Mouse (Mus musculus) lung, embryonic 15.5 days (tissue): ENCODE data around the gene Raver2. TPM values are rescaled to one million over a fixed set of nuclear protein-coding genes. Genes with fewer than 3 reads are reported as not detected.

Source experiments
- ATAC-seq: fragments of 200-750 bp; cut with Nextera tagmentation; 2 replicates; pipeline ENCODE4 v1.8.0; 2017; ENCODE audit warnings: moderate number of reproducible peaks, borderline replicate concordance; ENCODE audit not compliant: low FRiP score, low TSS enrichment; ENCODE audit errors: extremely low read depth
- H3K27ac ChIP-seq: fragments of 300-500 bp; sonication (generic); 2 replicates; pipeline ENCODE4 v1.5.1; 2015; ENCODE audit warnings: moderate library complexity, mild to moderate bottlenecking, inconsistent platforms
- H3K27me3 ChIP-seq: fragments of 300-500 bp; sonication (generic); 2 replicates; pipeline ENCODE4 v1.6.1; 2015; ENCODE audit warnings: inconsistent platforms
- H3K36me3 ChIP-seq: fragments of 300-500 bp; sonication (generic); 2 replicates; pipeline ENCODE4 v1.6.1; 2015; ENCODE audit warnings: inconsistent platforms
- H3K4me1 ChIP-seq: fragments of 300-500 bp; sonication (generic); 2 replicates; pipeline ENCODE4 v1.6.1; 2015; ENCODE audit warnings: inconsistent platforms
- H3K4me2 ChIP-seq: fragments of 300-500 bp; sonication (generic); 2 replicates; pipeline ENCODE4 v1.6.1; 2015; ENCODE audit warnings: inconsistent platforms, mild to moderate bottlenecking, moderate library complexity
- H3K4me3 ChIP-seq: fragments of 300-500 bp; sonication (generic); 2 replicates; pipeline ENCODE4 v1.5.1; 2015; ENCODE audit warnings: mild to moderate bottlenecking, inconsistent platforms
- H3K9ac ChIP-seq: fragments of 300-500 bp; sonication (generic); 2 replicates; pipeline ENCODE4 v1.6.1; 2015; ENCODE audit warnings: inconsistent platforms
- H3K9me3 ChIP-seq: fragments of 300-500 bp; sonication (generic); 2 replicates; pipeline ENCODE4 v1.6.1; 2016; ENCODE audit warnings: inconsistent platforms
- WGBS: fragments of 180-500 bp; shearing (Covaris S2); methylation state at CpG from one replicate; pipeline ENCODE4 v1.1.7; 2015; 5-methylcytosine and 5-hydroxymethylcytosine counted together
- polyA plus RNA-seq: library from polyadenylated mRNA; unstranded; fragments of >200 nt; fragmentation: Nextera tagmentation; extraction: Ambion mirVana; gene quantifications from 2 replicates; pipeline ENCODE4 v1.2.1, GENCODE M21; 2015

Raver2 gene
- polyA plus RNA-seq, 1 experiment from 2014 or later, result 12.2 TPM

GRCm38 (mm10) chr4:101121002-101121401, 52.2 kb downstream of the Raver2 start:
- no peaks in the 10 kb centered on the region for H3K27me3 ChIP-seq
- no peaks in the 10 kb centered on the region for H3K4me1 ChIP-seq
- no peak overlapping the region for H3K27ac ChIP-seq
- no peaks in the 10 kb centered on the region for H3K9me3 ChIP-seq
- no peak; the same call in 1 of the 2 replicates for ATAC-seq
- 59% methylated on average over 7 of the region's 7 CpGs for WGBS
- no peak overlapping the region for H3K9ac ChIP-seq
- no peak overlapping the region for H3K4me3 ChIP-seq
- no peak overlapping the region for H3K4me2 ChIP-seq
- peaks cover 4% of the 10 kb centered on the region; the same call in 1 of the 2 replicates for H3K36me3 ChIP-seq

- H3K4me2 ChIP-seq, result no peak overlapping the region
- no peak overlapping the region for H3K4me3 ChIP-seq
- peaks cover 14% of the 10 kb centered on the region; the same call in 1 of the 2 replicates for H3K36me3 ChIP-seq
- H3K4me1 ChIP-seq, result no peaks in the 10 kb centered on the region
- no peak overlapping the region for H3K27ac ChIP-seq
- H3K9me3 ChIP-seq, result no peaks in the 10 kb centered on the region
- no peaks in the 10 kb centered on the region for H3K27me3 ChIP-seq
- WGBS, result 86% methylated on average over 8 of the region's 8 CpGs
- ATAC-seq, result no peak
- H3K9ac ChIP-seq, result no peak overlapping the region
Observed at GRCm38 (mm10) chr4:101135013-101135412, 66.2 kb downstream of the Raver2 start.

GRCm38 (mm10) chr4:101135909-101136308, 67.1 kb downstream of the Raver2 start:
- Histone ChIP-seq H3K27ac (no peak overlapping the region), H3K4me2 (no peak overlapping the region), H3K9me3 (no peaks in the 10 kb centered on the region), H3K27me3 (no peaks in the 10 kb centered on the region), H3K4me1 (no peaks in the 10 kb centered on the region), H3K36me3 (peaks cover 13% of the 10 kb centered on the region; the same call in 1 of the 2 replicates), H3K4me3 (no peak overlapping the region), H3K9ac (no peak overlapping the region)
- WGBS, result 92% methylated on average over 14 of the region's 14 CpGs
- no peak for ATAC-seq

GRCm38 (mm10) chr4:101137975-101138374, 69.2 kb downstream of the Raver2 start:
- WGBS, result 93% methylated on average over 11 of the region's 11 CpGs
- no peak for ATAC-seq
- Histone ChIP-seq H3K9ac (no peak overlapping the region), H3K4me3 (no peak overlapping the region), H3K27ac (no peak overlapping the region), H3K27me3 (no peaks in the 10 kb centered on the region), H3K4me1 (no peaks in the 10 kb centered on the region), H3K4me2 (no peak overlapping the region), H3K9me3 (no peaks in the 10 kb centered on the region), H3K36me3 (peaks cover 6% of the 10 kb centered on the region; the same call in 1 of the 2 replicates)

- Histone ChIP-seq H3K4me2 (no peak overlapping the region), H3K9me3 (no peaks in the 10 kb centered on the region), H3K9ac (no peak overlapping the region), H3K36me3 (0 out of 2 replicates have a peak, but pooled peaks cover 3% of the 10 kb centered on the region), H3K27me3 (no peaks in the 10 kb centered on the region), H3K4me3 (no peak overlapping the region), H3K27ac (no peak overlapping the region), H3K4me1 (peaks cover 2% of the 10 kb centered on the region; the same call in 1 of the 2 replicates)
- ATAC-seq, result no peak
- 60% methylated on average over 5 of the region's 5 CpGs for WGBS
Observed at GRCm38 (mm10) chr4:101141768-101142167, 73.0 kb downstream of the Raver2 start.

- Histone ChIP-seq H3K9me3 (no peaks in the 10 kb centered on the region), H3K4me1 (peaks cover 2% of the 10 kb centered on the region; the same call in 1 of the 2 replicates), H3K27ac (no peak overlapping the region), H3K27me3 (no peaks in the 10 kb centered on the region), H3K4me3 (no peak overlapping the region), H3K36me3 (peaks cover 11% of the 10 kb centered on the region; the same call in 1 of the 2 replicates), H3K4me2 (no peak overlapping the region), H3K9ac (no peak overlapping the region)
- 62% methylated on average over 4 of the region's 4 CpGs for whole genome bisulfite sequencing
- no peak for ATAC-seq
Observed at GRCm38 (mm10) chr4:101143901-101144300, 75.1 kb downstream of the Raver2 start.

GRCm38 (mm10) chr4:101144361-101144760, 75.6 kb downstream of the Raver2 start:
- Histone ChIP-seq H3K4me1 (peaks cover 2% of the 10 kb centered on the region; the same call in 1 of the 2 replicates), H3K9me3 (no peaks in the 10 kb centered on the region), H3K4me2 (no peak overlapping the region), H3K4me3 (no peak overlapping the region), H3K36me3 (peaks cover 11% of the 10 kb centered on the region; the same call in 1 of the 2 replicates), H3K27me3 (no peaks in the 10 kb centered on the region), H3K9ac (no peak overlapping the region), H3K27ac (no peak overlapping the region)
- no peak for ATAC-seq
- WGBS, result 78% methylated on average over 4 of the region's 4 CpGs

- Histone ChIP-seq H3K36me3 (peaks cover 7% of the 10 kb centered on the region; the same call in 1 of the 2 replicates), H3K4me2 (no peak overlapping the region), H3K4me1 (peaks cover 2% of the 10 kb centered on the region; the same call in 1 of the 2 replicates), H3K9ac (no peak overlapping the region), H3K27ac (no peak overlapping the region), H3K27me3 (no peaks in the 10 kb centered on the region), H3K9me3 (no peaks in the 10 kb centered on the region), H3K4me3 (no peak overlapping the region)
- no peak for ATAC-seq
- WGBS, result 65% methylated on average over 7 of the region's 7 CpGs
Observed at GRCm38 (mm10) chr4:101144790-101145189, 76.0 kb downstream of the Raver2 start.

GRCm38 (mm10) chr4:101146047-101146745, 77.4 kb downstream of the Raver2 start:
- ATAC-seq, result no peak
- Histone ChIP-seq H3K27ac (no peak overlapping the region), H3K4me3 (no peak overlapping the region), H3K4me1 (peaks cover 2% of the 10 kb centered on the region; the same call in 1 of the 2 replicates), H3K9ac (no peak overlapping the region), H3K36me3 (peaks cover 21% of the 10 kb centered on the region), H3K9me3 (no peaks in the 10 kb centered on the region), H3K27me3 (no peaks in the 10 kb centered on the region), H3K4me2 (no peak overlapping the region)
- 30% methylated on average over 9 of the region's 9 CpGs for WGBS

- 78% methylated on average over 11 of the region's 11 CpGs for WGBS
- H3K27ac ChIP-seq, result no peak overlapping the region
- ATAC-seq, result no peak
- peaks cover 28% of the 10 kb centered on the region for H3K36me3 ChIP-seq
- peaks cover 2% of the 10 kb centered on the region; the same call in 1 of the 2 replicates for H3K4me1 ChIP-seq
- H3K9ac ChIP-seq, result no peak overlapping the region
- no peaks in the 10 kb centered on the region for H3K27me3 ChIP-seq
- H3K4me2 ChIP-seq, result no peak overlapping the region
- no peaks in the 10 kb centered on the region for H3K9me3 ChIP-seq
- H3K4me3 ChIP-seq, result no peak overlapping the region
Observed at GRCm38 (mm10) chr4:101146891-101147655, 78.3 kb downstream of the Raver2 start.

- no peaks in the 10 kb centered on the region for H3K27me3 ChIP-seq
- H3K27ac ChIP-seq, result no peak overlapping the region
- H3K36me3 ChIP-seq, result peaks cover 72% of the 10 kb centered on the region
- WGBS, result 65% methylated on average over 4 of the region's 4 CpGs
- H3K4me2 ChIP-seq, result no peak overlapping the region
- no peaks in the 10 kb centered on the region for H3K4me1 ChIP-seq
- ATAC-seq, result no peak
- no peak overlapping the region for H3K4me3 ChIP-seq
- H3K9ac ChIP-seq, result no peak overlapping the region
- H3K9me3 ChIP-seq, result no peaks in the 10 kb centered on the region
Observed at GRCm38 (mm10) chr4:101155541-101155940, 86.8 kb downstream of the Raver2 start.

GRCm38 (mm10) chr4:101157476-101157875, 88.7 kb downstream of the Raver2 start:
- no peak overlapping the region for H3K4me3 ChIP-seq
- 95% methylated on average over 5 of the region's 5 CpGs for WGBS
- H3K9me3 ChIP-seq, result no peaks in the 10 kb centered on the region
- H3K27me3 ChIP-seq, result no peaks in the 10 kb centered on the region
- no peaks in the 10 kb centered on the region for H3K4me1 ChIP-seq
- H3K9ac ChIP-seq, result no peak overlapping the region
- ATAC-seq, result no peak
- peaks cover 56% of the 10 kb centered on the region for H3K36me3 ChIP-seq
- H3K4me2 ChIP-seq, result no peak overlapping the region
- no peak overlapping the region for H3K27ac ChIP-seq
